Mouse (Mus musculus) spleen, adult 2 months (tissue): ENCODE results near the gene Nck2. TPM values are rescaled to one million over a fixed set of nuclear protein-coding genes. Genes with fewer than 3 reads are reported as not detected.
"Not testable (repeated sequence)": the region's sequence is repeated elsewhere in the genome, so short reads cannot be mapped to it uniquely, and the experiment has no call there.

ENCODE experiments used
- DNase-seq, 2 experiments: peaks; one replicate each; pipeline versions ENCODE4 v3.0.0 to v3.0.0-alpha.2; 2012 to 2021; ENCODE audit warnings: low spot score in 2 of 2, low read depth in 1 of 2
- H3K27ac ChIP-seq: fragments of 200-500 bp; 2 replicates; pipeline ENCODE4 v1.5.1; 2012; ENCODE audit warnings: low read length, inconsistent platforms; ENCODE audit not compliant: insufficient read depth
- H3K27me3 ChIP-seq: fragments of 200-500 bp; 2 replicates; pipeline ENCODE4 v1.6.1; 2012; ENCODE audit warnings: mild to moderate bottlenecking, moderate library complexity, low read length, inconsistent platforms; ENCODE audit not compliant: control insufficient read depth, insufficient read depth
- H3K36me3 ChIP-seq: fragments of 200-500 bp; 2 replicates; pipeline ENCODE4 v1.6.1; 2012; ENCODE audit warnings: mild to moderate bottlenecking, low read length, inconsistent platforms; ENCODE audit not compliant: control insufficient read depth, insufficient read depth
- H3K4me1 ChIP-seq: fragments of 200-500 bp; 2 replicates; pipeline ENCODE4 v1.6.1; 2011; ENCODE audit warnings: inconsistent platforms; ENCODE audit not compliant: control insufficient read depth, insufficient read depth, insufficient read length
- H3K4me3 ChIP-seq: fragments of 200-500 bp; 2 replicates; pipeline ENCODE4 v1.5.1; 2011; ENCODE audit warnings: mild to moderate bottlenecking, inconsistent platforms; ENCODE audit not compliant: insufficient read depth, insufficient read length; ENCODE audit errors: extremely low read depth
- CTCF ChIP-seq: fragments of 200-500 bp; IDR thresholded peaks from 2 replicates; pipeline ENCODE4 v1.5.1; 2011; ENCODE audit warnings: mild to moderate bottlenecking, inconsistent platforms; ENCODE audit not compliant: insufficient read depth, insufficient read length, insufficient replicate concordance; ENCODE audit errors: extremely low read depth
- POLR2A ChIP-seq: fragments of 200-500 bp; IDR thresholded peaks from 2 replicates; pipeline ENCODE4 v1.6.1; 2011; ENCODE audit warnings: low read depth, low read length, inconsistent platforms
- WGBS: fragments of 180-500 bp; shearing (Covaris S2); methylation state at CpG from one replicate; pipeline ENCODE4 v1.1.7; 2018; 5-methylcytosine and 5-hydroxymethylcytosine counted together
- polyA plus RNA-seq: library from polyadenylated mRNA; depleted of rRNA; stranded (reverse); fragments of >200 nt; gene quantifications from 2 replicates; pipeline ENCODE4 v1.2.3, GENCODE M21; 2012

Nck2 gene
- polyA plus RNA-seq, 1 experiment = 15.9 TPM

DNA sequence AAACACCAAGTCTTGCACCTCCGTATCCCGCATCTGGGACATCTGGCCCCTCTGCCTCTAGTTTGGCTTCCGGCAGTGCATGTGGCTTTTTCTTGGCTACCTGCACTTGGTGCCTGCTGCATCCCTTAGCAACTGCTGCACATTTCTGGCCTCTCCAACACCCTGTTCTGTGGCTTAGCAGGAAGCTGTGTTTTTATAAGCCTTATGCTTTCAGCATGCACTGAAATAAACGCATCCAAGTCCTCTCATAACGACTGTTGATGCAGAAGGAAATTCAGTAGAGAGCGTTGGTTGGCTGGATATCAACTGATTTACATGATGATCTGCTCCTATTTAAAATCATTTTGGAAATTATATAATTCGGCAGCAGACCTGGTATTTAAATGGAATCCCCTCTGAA lies 86.9 kb downstream of the Nck2 start:
- H3K27me3 ChIP-seq = no peaks in the 10 kb centered on the region
- no peak overlapping the region for H3K27ac ChIP-seq
- WGBS = 80% methylated on average over 7 of the region's 7 CpGs
- no peak overlapping the region for H3K4me3 ChIP-seq
- H3K36me3 ChIP-seq = no peaks in the 10 kb centered on the region
- no peak for TF ChIP-seq POLR2A
- TF ChIP-seq CTCF = no peak
- H3K4me1 ChIP-seq = no peaks in the 10 kb centered on the region
- DNase-seq = no peak

GRCm38 (mm10) chr1:43532279-43532678 lies 87.9 kb downstream of the Nck2 start:
- Histone ChIP-seq H3K27ac (no peak overlapping the region), H3K27me3 (no peaks in the 10 kb centered on the region), H3K4me1 (no peaks in the 10 kb centered on the region), H3K4me3 (no peak overlapping the region), H3K36me3 (no peaks in the 10 kb centered on the region)
- TF ChIP-seq POLR2A = no peak
- TF ChIP-seq CTCF = no peak
- WGBS = 92% methylated on average over 4 of the region's 4 CpGs
- DNase-seq = no peak

GRCm38 (mm10) chr1:43533497-43533896 lies 89.1 kb downstream of the Nck2 start:
- 93% methylated on average over 11 of the region's 11 CpGs for WGBS
- not testable (repeated sequence) for H3K27ac ChIP-seq, H3K4me3 ChIP-seq

GRCm38 (mm10) chr1:43534060-43534760 lies 89.8 kb downstream of the Nck2 start:
- 0 out of 2 replicates have a peak, but pooled peaks cover 2% of the 10 kb centered on the region for H3K4me1 ChIP-seq
- 69% methylated on average over 5 of the region's 5 CpGs for WGBS
- no peak overlapping the region for H3K4me3 ChIP-seq
- no peak overlapping the region for H3K27ac ChIP-seq
- H3K27me3 ChIP-seq = no peaks in the 10 kb centered on the region
- no peak for DNase-seq
- TF ChIP-seq POLR2A (no peak), CTCF (no peak)
- no peaks in the 10 kb centered on the region for H3K36me3 ChIP-seq

More at GRCm38 (mm10) chr1:43533497-43533896, 89.1 kb downstream of the Nck2 start:
- H3K36me3 ChIP-seq, H3K27me3 ChIP-seq, DNase-seq, H3K4me1 ChIP-seq: not testable (repeated sequence)

GRCm38 (mm10) chr1:43535519-43536000 lies 91.2 kb downstream of the Nck2 start:
- H3K4me3 ChIP-seq = no peak overlapping the region
- H3K27ac ChIP-seq = no peak overlapping the region
- H3K4me1 ChIP-seq = peaks cover 10% of the 10 kb centered on the region; the same call in 1 of the 2 replicates
- no peaks in the 10 kb centered on the region for H3K27me3 ChIP-seq
- WGBS = 65% methylated on average over 6 of the region's 6 CpGs
- H3K36me3 ChIP-seq = no peaks in the 10 kb centered on the region
- TF ChIP-seq CTCF (no peak), POLR2A (no peak)
- no peak for DNase-seq

DNA sequence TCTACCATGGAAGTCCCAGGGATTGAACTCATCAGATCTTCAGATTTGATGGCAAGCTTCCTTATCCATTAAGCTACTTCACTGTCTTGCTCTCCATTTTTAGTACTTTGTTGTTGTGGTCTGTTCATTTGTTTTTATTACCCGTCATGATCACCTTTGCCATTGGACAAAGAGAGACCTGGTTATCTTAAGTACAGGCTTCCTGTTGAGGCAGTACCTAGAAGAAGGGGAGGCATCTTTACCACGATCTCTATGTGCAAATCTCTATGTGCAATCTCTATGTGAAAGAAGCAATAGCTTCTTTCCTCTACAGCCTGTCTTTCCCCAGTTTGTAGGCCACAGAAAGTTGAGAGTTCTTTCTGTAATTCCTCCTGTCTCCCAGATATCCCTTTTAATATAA lies 91.9 kb downstream of the Nck2 start:
- H3K27me3 ChIP-seq = no peaks in the 10 kb centered on the region
- TF ChIP-seq POLR2A (no peak), CTCF (no peak)
- peaks cover 10% of the 10 kb centered on the region; the same call in 1 of the 2 replicates for H3K4me1 ChIP-seq
- no peak overlapping the region for H3K4me3 ChIP-seq
- no peak for DNase-seq
- no peak overlapping the region for H3K27ac ChIP-seq
- WGBS = 76% methylated on average over 2 of the region's 2 CpGs
- H3K36me3 ChIP-seq = no peaks in the 10 kb centered on the region

DNA sequence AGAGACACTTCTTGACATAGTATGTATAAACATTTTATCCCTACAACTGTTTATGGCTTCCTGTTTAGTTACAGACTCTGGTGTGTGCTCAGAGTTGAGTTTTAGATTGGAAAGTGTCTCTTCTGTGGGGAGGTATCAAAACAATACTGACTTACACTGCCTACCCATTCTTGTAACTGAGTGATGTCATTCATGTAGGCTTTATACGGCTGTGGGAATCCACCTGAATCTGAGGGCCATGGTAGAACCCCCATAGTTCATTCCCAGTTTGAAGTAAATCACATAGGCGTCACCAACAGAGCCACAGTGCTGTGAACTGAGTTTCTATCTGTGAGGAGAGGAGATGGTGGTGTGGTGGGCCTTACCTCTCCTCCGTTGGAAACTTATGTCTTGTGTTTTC lies 92.6 kb downstream of the Nck2 start:
- Histone ChIP-seq H3K4me1 (peaks cover 10% of the 10 kb centered on the region; the same call in 1 of the 2 replicates), H3K4me3 (no peak overlapping the region), H3K27me3 (no peaks in the 10 kb centered on the region), H3K36me3 (no peaks in the 10 kb centered on the region), H3K27ac (no peak overlapping the region)
- DNase-seq = no peak
- no peak for TF ChIP-seq POLR2A
- no peak for TF ChIP-seq CTCF
- 80% methylated on average over 3 of the region's 3 CpGs for WGBS
